Mouse (Mus musculus) stomach, embryonic 14.5 days (tissue): Measurements from ENCODE around the gene Agps. TPM values are rescaled to one million over a fixed set of nuclear protein-coding genes. Genes with fewer than 3 reads are reported as not detected.

Experiments
- ATAC-seq: fragments of 200-750 bp; cut with Nextera tagmentation; 2 replicates; pipeline ENCODE4 v1.8.0; 2017; ENCODE audit warnings: low read depth, moderate TSS enrichment; ENCODE audit not compliant: insufficient number of reproducible peaks, insufficient read depth, low FRiP score
- H3K27ac ChIP-seq: fragments of 300-500 bp; sonication (generic); 2 replicates; pipeline ENCODE4 v1.5.1; 2014; ENCODE audit warnings: mild to moderate bottlenecking, low read length, moderate library complexity, mixed read lengths
- H3K27me3 ChIP-seq: fragments of 300-500 bp; sonication (generic); 2 replicates; pipeline ENCODE4 v1.6.1; 2014; ENCODE audit warnings: low read length, control low read depth, mixed read lengths; ENCODE audit not compliant: control insufficient read depth, insufficient read depth
- H3K36me3 ChIP-seq: fragments of 300-500 bp; sonication (generic); 2 replicates; pipeline ENCODE4 v1.6.1; 2014; ENCODE audit warnings: mild to moderate bottlenecking, control low read depth, low read length, moderate library complexity, mixed read lengths; ENCODE audit not compliant: control insufficient read depth, insufficient read depth
- H3K4me1 ChIP-seq: fragments of 300-500 bp; sonication (generic); 2 replicates; pipeline ENCODE4 v1.6.1; 2014; ENCODE audit warnings: low read length, control low read depth, mixed read lengths; ENCODE audit not compliant: control insufficient read depth, insufficient read depth
- H3K4me2 ChIP-seq: fragments of 300-500 bp; sonication (generic); replicated peaks from 2 replicates; pipeline ENCODE4 v1.6.1; 2014; ENCODE audit warnings: low read depth, low read length, control low read depth
- H3K4me3 ChIP-seq: fragments of 300-500 bp; sonication (generic); 2 replicates; pipeline ENCODE4 v1.5.1; 2014; ENCODE audit warnings: low read depth, low read length, control low read depth
- H3K9ac ChIP-seq: fragments of 300-500 bp; sonication (generic); replicated peaks from 2 replicates; pipeline ENCODE4 v1.6.1; 2014; ENCODE audit warnings: low read depth, mild to moderate bottlenecking, control low read depth, low read length, moderate library complexity, mixed read lengths
- H3K9me3 ChIP-seq: fragments of 300-500 bp; sonication (generic); 2 replicates; pipeline ENCODE4 v1.6.1; 2016; ENCODE audit warnings: low read depth, low read length, control low read depth; ENCODE audit not compliant: control insufficient read depth
- WGBS: fragments of 180-500 bp; shearing (Covaris S2); extraction: QIAGEN DNeasy Blood & Tissue Kit; methylation state at CpG from one replicate; pipeline ENCODE4 v1.1.7; 2014; 5-methylcytosine and 5-hydroxymethylcytosine counted together
- polyA plus RNA-seq: library from polyadenylated mRNA; unstranded; fragments of >200 nt; fragmentation: Nextera tagmentation; extraction: Ambion mirVana; gene quantifications from 2 replicates; pipeline ENCODE4 v1.2.1, GENCODE M21; 2014

Agps gene
- polyA plus RNA-seq, 1 experiment from 2014 or later: 46.4 TPM

- H3K9ac ChIP-seq: no peak overlapping the region
- H3K4me3 ChIP-seq: no peak overlapping the region
- ATAC-seq: no peak
- 97% methylated on average over 1 of the region's 1 CpGs for WGBS
- no peaks in the 10 kb centered on the region for H3K9me3 ChIP-seq
- H3K36me3 ChIP-seq: no peaks in the 10 kb centered on the region
- no peaks in the 10 kb centered on the region for H3K27me3 ChIP-seq
- H3K27ac ChIP-seq: no peak overlapping the region
- no peaks in the 10 kb centered on the region for H3K4me1 ChIP-seq
- H3K4me2 ChIP-seq: no peak overlapping the region
Measured at GRCm38 (mm10) chr2:75847708-75848107, 15.7 kb downstream of the Agps start.

GRCm38 (mm10) chr2:75852483-75852882, 20.5 kb downstream of the Agps start:
- no peaks in the 10 kb centered on the region for H3K27me3 ChIP-seq
- 92% methylated on average over 2 of the region's 2 CpGs for WGBS
- ATAC-seq: no peak

GRCm38 (mm10) chr2:75854136-75854535, 22.2 kb downstream of the Agps start:
- Histone ChIP-seq H3K27me3 (no peaks in the 10 kb centered on the region), H3K36me3 (peaks cover 8% of the 10 kb centered on the region), H3K4me3 (no peak overlapping the region), H3K9me3 (no peaks in the 10 kb centered on the region), H3K27ac (no peak overlapping the region), H3K9ac (no peak overlapping the region), H3K4me1 (no peaks in the 10 kb centered on the region), H3K4me2 (no peak overlapping the region)
- WGBS: 38% methylated on average over 3 of the region's 3 CpGs
- ATAC-seq: no peak

More at GRCm38 (mm10) chr2:75852483-75852882, 20.5 kb downstream of the Agps start:
- peaks cover 3% of the 10 kb centered on the region for H3K36me3 ChIP-seq
- no peak overlapping the region for H3K9ac ChIP-seq
- H3K27ac ChIP-seq: no peak overlapping the region
- H3K9me3 ChIP-seq: no peaks in the 10 kb centered on the region
- no peak overlapping the region for H3K4me2 ChIP-seq
- H3K4me3 ChIP-seq: no peak overlapping the region
- no peaks in the 10 kb centered on the region for H3K4me1 ChIP-seq

- Histone ChIP-seq H3K4me3 (no peak overlapping the region), H3K27ac (no peak overlapping the region), H3K27me3 (no peaks in the 10 kb centered on the region), H3K36me3 (peaks cover 13% of the 10 kb centered on the region), H3K9ac (no peak overlapping the region), H3K4me2 (no peak overlapping the region), H3K9me3 (no peaks in the 10 kb centered on the region), H3K4me1 (no peaks in the 10 kb centered on the region)
- 93% methylated on average over 3 of the region's 3 CpGs for WGBS
- no peak for ATAC-seq
Measured at GRCm38 (mm10) chr2:75861115-75861514, 29.1 kb downstream of the Agps start.

GRCm38 (mm10) chr2:75869604-75870003, 37.6 kb downstream of the Agps start:
- Histone ChIP-seq H3K9ac (no peak overlapping the region), H3K27me3 (no peaks in the 10 kb centered on the region), H3K4me2 (no peak overlapping the region), H3K36me3 (peaks cover 4% of the 10 kb centered on the region; the same call in 1 of the 2 replicates), H3K4me1 (no peaks in the 10 kb centered on the region), H3K4me3 (no peak overlapping the region), H3K27ac (no peak overlapping the region), H3K9me3 (no peaks in the 10 kb centered on the region)
- no peak for ATAC-seq
- WGBS: 84% methylated on average over 2 of the region's 2 CpGs

GRCm38 (mm10) chr2:75874008-75874559, 42.1 kb downstream of the Agps start:
- Histone ChIP-seq H3K4me2 (no peak overlapping the region), H3K27me3 (no peaks in the 10 kb centered on the region), H3K9me3 (no peaks in the 10 kb centered on the region), H3K4me3 (no peak overlapping the region), H3K4me1 (no peaks in the 10 kb centered on the region), H3K9ac (no peak overlapping the region), H3K36me3 (peaks cover 4% of the 10 kb centered on the region), H3K27ac (no peak overlapping the region)
- no peak for ATAC-seq
- 83% methylated on average over 3 of the region's 3 CpGs for WGBS

GRCm38 (mm10) chr2:75879791-75880190, 47.8 kb downstream of the Agps start:
- no peak overlapping the region for H3K4me2 ChIP-seq
- WGBS: 46% methylated on average over 3 of the region's 3 CpGs
- no peaks in the 10 kb centered on the region for H3K9me3 ChIP-seq
- no peak overlapping the region for H3K27ac ChIP-seq
- H3K4me1 ChIP-seq: no peaks in the 10 kb centered on the region
- no peaks in the 10 kb centered on the region for H3K27me3 ChIP-seq
- H3K9ac ChIP-seq: no peak overlapping the region
- H3K4me3 ChIP-seq: no peak overlapping the region
- H3K36me3 ChIP-seq: peaks cover 4% of the 10 kb centered on the region; the same call in 1 of the 2 replicates
- ATAC-seq: no peak

- H3K36me3 ChIP-seq: peaks cover 4% of the 10 kb centered on the region; the same call in 1 of the 2 replicates
- no peak overlapping the region for H3K9ac ChIP-seq
- H3K9me3 ChIP-seq: no peaks in the 10 kb centered on the region
- H3K4me3 ChIP-seq: no peak overlapping the region
- 33% methylated on average over 1 of the region's 1 CpGs for WGBS
- no peaks in the 10 kb centered on the region for H3K27me3 ChIP-seq
- no peak overlapping the region for H3K27ac ChIP-seq
- H3K4me2 ChIP-seq: no peak overlapping the region
- ATAC-seq: no peak
- H3K4me1 ChIP-seq: no peaks in the 10 kb centered on the region
Measured at GRCm38 (mm10) chr2:75883543-75883942, 51.6 kb downstream of the Agps start.

- no peak for ATAC-seq
- Histone ChIP-seq H3K27me3 (no peaks in the 10 kb centered on the region), H3K36me3 (peaks cover 4% of the 10 kb centered on the region; the same call in 1 of the 2 replicates), H3K4me2 (no peak overlapping the region), H3K4me3 (no peak overlapping the region), H3K9ac (no peak overlapping the region), H3K4me1 (no peaks in the 10 kb centered on the region), H3K27ac (no peak overlapping the region), H3K9me3 (no peaks in the 10 kb centered on the region)
- 85% methylated on average over 4 of the region's 4 CpGs for WGBS
Measured at GRCm38 (mm10) chr2:75891981-75892380, 60.0 kb downstream of the Agps start.
